Mouse (Mus musculus): ENCODE data around the gene Erich6. TPM values are rescaled to one million over a fixed set of nuclear protein-coding genes. Genes with fewer than 3 reads are reported as not detected.

The Erich6 gene
- total RNA-seq, 2 experiments from 2014 or later, result 1.5 to 1.9 TPM

DNA sequence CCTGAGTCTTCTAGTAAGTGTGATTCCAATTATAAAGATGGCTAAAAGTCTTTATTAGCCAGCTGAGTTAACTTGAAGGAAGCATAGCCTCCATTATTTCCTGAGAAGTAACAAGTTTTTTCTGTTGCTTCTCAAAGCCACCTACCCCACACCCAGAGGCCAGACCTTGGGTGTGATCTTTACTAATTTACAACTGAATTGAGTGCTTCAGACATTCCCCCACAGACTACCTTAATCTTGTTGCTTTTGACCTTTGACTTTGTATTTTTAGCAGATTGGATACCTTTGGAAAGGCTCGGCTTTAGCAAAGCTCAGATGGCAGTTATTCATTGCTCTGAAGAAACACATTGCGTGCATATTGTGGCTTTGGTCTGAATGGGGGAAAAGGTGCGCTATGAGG is 66.2 kb downstream of the Erich6 start:
- DNase-seq (ENCODE audit: extremely low spot score in 1 of 2, low spot score in 2 of 2), result no peak
- intact Hi-C loops (cut with DNase I), result no loop called here

Other genes starting within 250 kb of the Erich6 start
- gene Tsc22d2, start 222.5 kb downstream of the Erich6 start, total RNA-seq (2021), result 10 to 100 TPM; 35.1 to 36.3 TPM
- gene Eif2a, start 111.4 kb downstream of the Erich6 start, total RNA-seq (2021), result 10 to 100 TPM; 41.9 to 42.4 TPM
- gene Serp1, start 111.3 kb downstream of the Erich6 start, total RNA-seq (2021), result 10 to 100 TPM; 26.0 to 26.1 TPM
- gene Selenot, start 60.6 kb downstream of the Erich6 start, total RNA-seq (2021), result 100 to 1,000 TPM; 180 to 191 TPM
- 10 to 100 TPM; 17.8 to 19.2 TPM for gene Siah2, start 55.2 kb upstream of the Erich6 start, total RNA-seq (2021)
- 1 to 10 TPM; 1.1 TPM for gene Mindy4b-ps, start 185.1 kb upstream of the Erich6 start, total RNA-seq (2021)
- 1 to 10 TPM; 2.0 to 2.7 TPM for gene Clrn1, start 248.1 kb upstream of the Erich6 start, total RNA-seq (2021)

Measured in left cerebral cortex, postnatal 10 days (tissue).